Mouse (Mus musculus): ENCODE measurements around the gene Cenpe. TPM values are rescaled to one million over a fixed set of nuclear protein-coding genes. Genes with fewer than 3 reads are reported as not detected.

The Cenpe gene
- polyA plus RNA-seq, 1 experiment from 2014 or later = 7.5 TPM

- WGBS (ENCODE audit: missing documents) = 94% methylated on average over 10 of the region's 10 CpGs
- no peak overlapping the region for H3K27ac ChIP-seq
- peaks cover 22% of the 10 kb centered on the region for H3K36me3 ChIP-seq (ENCODE audit: inconsistent target)
- H3K4me3 ChIP-seq (ENCODE audit: inconsistent target) = no peak overlapping the region
- H3K79me2 ChIP-seq (ENCODE audit: inconsistent target) = no peaks in the 10 kb centered on the region
Observed at GRCm38 (mm10) chr3:135258919-135259318, 46.6 kb downstream of the Cenpe start.

DNA sequence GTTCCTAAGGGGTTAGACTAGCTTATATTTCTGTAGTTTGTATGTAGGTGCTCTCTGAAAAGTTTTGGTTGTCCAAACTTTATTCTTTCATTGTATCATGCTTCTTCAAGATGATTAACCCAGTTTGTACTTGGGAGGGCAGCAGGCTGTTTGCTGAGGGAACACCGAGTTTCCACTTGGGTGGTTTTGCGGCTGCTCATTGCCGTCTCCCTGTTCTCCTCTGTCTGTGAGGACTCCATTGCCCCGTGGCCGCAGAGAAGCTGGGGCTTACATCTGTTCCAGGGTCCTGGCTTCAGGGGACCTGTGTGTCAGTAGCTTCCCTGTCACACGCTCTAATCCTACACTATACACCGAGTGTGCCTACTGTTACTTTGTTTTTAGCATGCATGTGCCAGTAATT is 47.9 kb downstream of the Cenpe start:
- no peak overlapping the region for H3K4me3 ChIP-seq (ENCODE audit: inconsistent target)
- H3K27ac ChIP-seq = no peak overlapping the region
- H3K36me3 ChIP-seq (ENCODE audit: inconsistent target) = peaks cover 30% of the 10 kb centered on the region
- H3K79me2 ChIP-seq (ENCODE audit: inconsistent target) = no peaks in the 10 kb centered on the region
- WGBS (ENCODE audit: missing documents) = 94% methylated on average over 7 of the region's 7 CpGs

GRCm38 (mm10) chr3:135268616-135269015 is 56.3 kb downstream of the Cenpe start:
- no peaks in the 10 kb centered on the region for H3K79me2 ChIP-seq (ENCODE audit: inconsistent target)
- H3K36me3 ChIP-seq (ENCODE audit: inconsistent target) = peaks cover 11% of the 10 kb centered on the region
- 94% methylated on average over 5 of the region's 5 CpGs for WGBS (ENCODE audit: missing documents)
- H3K27ac ChIP-seq = no peak overlapping the region
- no peak overlapping the region for H3K4me3 ChIP-seq (ENCODE audit: inconsistent target)

- Histone ChIP-seq H3K4me3 (ENCODE audit: inconsistent target) (no peak overlapping the region), H3K79me2 (ENCODE audit: inconsistent target) (no peaks in the 10 kb centered on the region), H3K27ac (no peak overlapping the region), H3K36me3 (ENCODE audit: inconsistent target) (peaks cover 10% of the 10 kb centered on the region)
- WGBS (ENCODE audit: missing documents) = 97% methylated on average over 10 of the region's 10 CpGs
Observed at GRCm38 (mm10) chr3:135269391-135269990, 57.2 kb downstream of the Cenpe start.

GRCm38 (mm10) chr3:135272627-135273026 is 60.3 kb downstream of the Cenpe start:
- Histone ChIP-seq H3K4me3 (ENCODE audit: inconsistent target) (no peak overlapping the region), H3K36me3 (ENCODE audit: inconsistent target) (no peaks in the 10 kb centered on the region), H3K79me2 (ENCODE audit: inconsistent target) (no peaks in the 10 kb centered on the region), H3K27ac (no peak overlapping the region)
- 95% methylated on average over 12 of the region's 12 CpGs for WGBS (ENCODE audit: missing documents)

DNA sequence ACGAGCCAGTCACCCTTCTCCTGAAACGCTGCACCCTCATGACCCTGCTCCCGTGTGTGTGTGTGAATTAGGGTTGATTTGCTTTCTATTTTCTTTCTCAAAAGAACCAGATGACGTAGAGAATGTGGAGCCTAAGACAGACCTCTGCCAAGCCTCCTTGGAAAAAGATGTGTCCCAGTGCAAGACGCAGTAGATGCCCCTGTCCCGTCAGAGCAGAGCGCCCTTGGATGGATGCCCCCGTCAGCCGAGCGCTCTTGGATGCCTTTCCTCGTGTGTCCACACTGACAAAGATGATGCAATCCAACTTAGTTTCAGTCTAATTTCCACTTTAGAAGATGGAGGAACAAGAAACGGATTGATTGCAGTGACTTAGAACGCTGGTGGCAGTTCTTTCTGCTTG is 60.7 kb downstream of the Cenpe start:
- no peak overlapping the region for H3K4me3 ChIP-seq (ENCODE audit: inconsistent target)
- H3K27ac ChIP-seq = no peak overlapping the region
- H3K79me2 ChIP-seq (ENCODE audit: inconsistent target) = no peaks in the 10 kb centered on the region
- WGBS (ENCODE audit: missing documents) = 75% methylated on average over 13 of the region's 13 CpGs
- no peaks in the 10 kb centered on the region for H3K36me3 ChIP-seq (ENCODE audit: inconsistent target)

DNA sequence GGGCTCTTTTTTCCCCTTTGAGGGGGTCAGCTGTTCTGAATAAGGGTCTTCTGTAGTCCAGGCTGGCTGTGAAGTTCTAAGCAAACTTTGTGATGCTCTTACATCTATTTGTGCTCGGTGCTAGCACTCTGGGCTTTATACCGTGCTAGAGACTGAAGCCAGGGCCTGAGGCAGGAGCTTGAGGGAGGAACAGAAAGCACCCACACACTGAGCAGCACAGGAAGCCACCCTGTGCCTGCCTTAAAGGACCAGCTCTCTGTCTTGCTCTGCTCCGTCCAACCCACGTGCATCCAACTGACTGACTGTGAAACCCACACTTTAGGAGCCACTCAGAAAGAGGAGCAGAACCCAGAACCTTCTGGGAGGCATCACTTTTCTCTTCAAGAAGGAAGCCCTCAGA is 67.8 kb downstream of the Cenpe start:
- Histone ChIP-seq H3K79me2 (ENCODE audit: inconsistent target) (no peaks in the 10 kb centered on the region), H3K36me3 (ENCODE audit: inconsistent target) (no peaks in the 10 kb centered on the region)
- WGBS (ENCODE audit: missing documents) = 40% methylated on average over 4 of the region's 4 CpGs

DNA sequence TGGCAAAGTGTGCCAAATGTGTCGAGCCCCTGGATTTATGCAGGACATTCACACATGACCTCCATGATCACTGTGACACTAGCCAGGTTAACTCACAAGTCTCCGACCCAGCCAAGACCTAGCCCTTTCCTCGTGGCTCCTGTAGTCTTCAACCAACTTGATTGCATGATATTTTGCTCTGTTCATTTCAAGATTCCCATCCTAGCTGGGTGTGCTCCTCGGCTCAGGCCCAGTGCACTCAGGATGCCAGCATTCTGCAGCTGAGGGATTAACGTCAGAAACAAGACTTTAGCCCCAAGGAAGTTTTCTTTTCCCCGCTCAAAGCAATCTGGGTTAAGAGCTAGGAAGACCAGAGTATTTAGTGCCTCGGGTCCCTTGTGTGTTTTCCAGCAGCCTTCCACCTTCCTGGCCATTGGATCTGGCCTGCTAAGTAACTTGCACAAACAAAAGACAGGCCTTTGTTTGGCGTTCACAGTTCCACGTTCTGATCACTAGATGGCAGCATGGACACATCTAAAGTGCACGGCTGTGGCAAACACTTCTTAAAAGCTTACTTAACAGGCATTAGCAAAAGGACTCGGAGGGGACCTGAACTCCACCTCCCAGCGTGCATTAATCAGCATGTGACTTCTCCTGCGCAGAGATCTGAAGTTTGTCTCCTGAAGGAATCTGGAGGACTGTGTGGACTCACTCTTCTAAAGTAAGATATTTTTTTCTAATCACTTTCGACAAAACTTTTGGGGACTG is 68.5 kb downstream of the Cenpe start, which contains the start of gene Bdh2:
TSS of gene Bdh2 (plus strand) at position 553 of the 747 bp plus-strand sequence.
- Histone ChIP-seq H3K36me3 (ENCODE audit: inconsistent target) (no peaks in the 10 kb centered on the region), H3K4me3 (ENCODE audit: inconsistent target) (no peak within 1 kb of the TSS), H3K79me2 (ENCODE audit: inconsistent target) (no peaks in the 10 kb centered on the region), H3K27ac (no peak within 1 kb of the TSS)
- 32% methylated on average over 14 of the region's 14 CpGs for WGBS (ENCODE audit: missing documents)

More for the DNA sequence above, 67.8 kb downstream of the Cenpe start:
- H3K4me3 ChIP-seq (ENCODE audit: inconsistent target) = no peak overlapping the region
- no peak overlapping the region for H3K27ac ChIP-seq

DNA sequence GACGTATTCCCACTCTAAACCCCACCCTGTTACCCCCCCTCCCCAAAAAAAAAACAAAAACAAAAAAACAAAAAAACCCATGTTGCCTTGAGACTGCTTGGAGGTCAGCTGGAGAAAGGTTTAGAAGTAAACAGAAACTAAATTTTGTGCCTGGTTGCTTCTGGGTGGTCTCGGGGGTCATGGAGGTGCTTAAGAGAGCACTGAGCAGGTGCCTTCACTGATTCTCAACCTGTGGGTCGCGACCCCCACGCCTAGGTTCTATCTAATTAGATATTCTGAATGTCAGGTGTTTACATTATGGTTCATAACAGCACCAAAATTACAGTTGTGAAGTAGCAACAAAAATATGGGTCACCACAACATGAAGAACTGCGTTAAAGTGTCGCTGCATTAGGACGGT is 69.4 kb downstream of the Cenpe start:
- Histone ChIP-seq H3K79me2 (ENCODE audit: inconsistent target) (no peaks in the 10 kb centered on the region), H3K27ac (no peak overlapping the region), H3K4me3 (ENCODE audit: inconsistent target) (no peak overlapping the region), H3K36me3 (ENCODE audit: inconsistent target) (no peaks in the 10 kb centered on the region)
- 95% methylated on average over 7 of the region's 8 CpGs for WGBS (ENCODE audit: missing documents)

DNA sequence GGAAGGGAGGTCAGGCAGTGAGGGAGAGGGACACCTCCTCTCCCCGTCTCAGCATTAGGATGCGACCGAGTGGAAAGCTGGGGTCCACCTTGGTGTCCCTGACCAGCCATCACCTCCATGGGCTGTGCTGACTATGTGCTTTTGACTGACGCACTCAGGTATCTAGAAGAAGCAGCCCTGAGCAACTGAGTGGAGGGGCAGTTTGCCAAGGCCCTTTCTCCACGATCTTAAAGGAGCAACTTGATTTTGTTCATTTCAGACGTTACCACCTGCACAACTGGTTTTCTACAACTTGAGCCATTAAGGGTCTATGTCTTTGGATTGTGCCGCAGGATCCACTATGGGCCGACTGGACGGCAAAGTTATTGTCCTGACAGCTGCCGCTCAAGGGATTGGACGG is 72.9 kb downstream of the Cenpe start:
- H3K27ac ChIP-seq = no peak overlapping the region

GRCm38 (mm10) chr3:135285807-135286206 is 73.5 kb downstream of the Cenpe start:
- WGBS (ENCODE audit: missing documents) = 97% methylated on average over 2 of the region's 3 CpGs

More for the DNA sequence above, 72.9 kb downstream of the Cenpe start:
- Histone ChIP-seq H3K4me3 (ENCODE audit: inconsistent target) (no peak overlapping the region), H3K79me2 (ENCODE audit: inconsistent target) (no peaks in the 10 kb centered on the region), H3K36me3 (ENCODE audit: inconsistent target) (no peaks in the 10 kb centered on the region)
- 87% methylated on average over 11 of the region's 11 CpGs for WGBS (ENCODE audit: missing documents)

GRCm38 (mm10) chr3:135288138-135288750 is 75.9 kb downstream of the Cenpe start:
- H3K27ac ChIP-seq = no peak overlapping the region
- 87% methylated on average over 8 of the region's 8 CpGs for WGBS (ENCODE audit: missing documents)
- no peaks in the 10 kb centered on the region for H3K36me3 ChIP-seq (ENCODE audit: inconsistent target)
- H3K4me3 ChIP-seq (ENCODE audit: inconsistent target) = no peak overlapping the region
- no peaks in the 10 kb centered on the region for H3K79me2 ChIP-seq (ENCODE audit: inconsistent target)

More at GRCm38 (mm10) chr3:135285807-135286206, 73.5 kb downstream of the Cenpe start:
- H3K27ac ChIP-seq = no peak overlapping the region
- no peaks in the 10 kb centered on the region for H3K79me2 ChIP-seq (ENCODE audit: inconsistent target)
- no peak overlapping the region for H3K4me3 ChIP-seq (ENCODE audit: inconsistent target)
- no peaks in the 10 kb centered on the region for H3K36me3 ChIP-seq (ENCODE audit: inconsistent target)

DNA sequence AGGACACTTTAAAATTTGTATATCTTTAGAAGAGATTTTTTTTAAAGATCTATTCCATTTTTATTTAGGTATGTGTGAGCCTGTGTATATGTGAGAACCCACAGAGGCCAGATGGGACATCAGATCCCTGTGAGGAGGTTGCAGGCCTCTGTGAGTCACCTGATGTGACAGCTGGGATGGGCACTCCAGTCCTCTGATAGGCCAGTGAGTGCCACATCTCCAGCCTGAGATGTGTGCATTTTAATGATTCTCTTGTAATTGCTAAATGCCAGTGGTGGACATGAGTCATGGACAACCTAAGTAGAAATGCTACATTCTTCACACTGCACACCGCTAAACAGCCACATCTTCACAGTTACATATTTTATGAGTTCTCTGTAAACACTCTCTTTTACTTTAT is 76.8 kb downstream of the Cenpe start:
- Histone ChIP-seq H3K79me2 (ENCODE audit: inconsistent target) (no peaks in the 10 kb centered on the region), H3K4me3 (ENCODE audit: inconsistent target) (no peak overlapping the region), H3K36me3 (ENCODE audit: inconsistent target) (no peaks in the 10 kb centered on the region), H3K27ac (no peak overlapping the region)
- WGBS (ENCODE audit: missing documents) = 100% methylated on average over 1 of the region's 1 CpGs

DNA sequence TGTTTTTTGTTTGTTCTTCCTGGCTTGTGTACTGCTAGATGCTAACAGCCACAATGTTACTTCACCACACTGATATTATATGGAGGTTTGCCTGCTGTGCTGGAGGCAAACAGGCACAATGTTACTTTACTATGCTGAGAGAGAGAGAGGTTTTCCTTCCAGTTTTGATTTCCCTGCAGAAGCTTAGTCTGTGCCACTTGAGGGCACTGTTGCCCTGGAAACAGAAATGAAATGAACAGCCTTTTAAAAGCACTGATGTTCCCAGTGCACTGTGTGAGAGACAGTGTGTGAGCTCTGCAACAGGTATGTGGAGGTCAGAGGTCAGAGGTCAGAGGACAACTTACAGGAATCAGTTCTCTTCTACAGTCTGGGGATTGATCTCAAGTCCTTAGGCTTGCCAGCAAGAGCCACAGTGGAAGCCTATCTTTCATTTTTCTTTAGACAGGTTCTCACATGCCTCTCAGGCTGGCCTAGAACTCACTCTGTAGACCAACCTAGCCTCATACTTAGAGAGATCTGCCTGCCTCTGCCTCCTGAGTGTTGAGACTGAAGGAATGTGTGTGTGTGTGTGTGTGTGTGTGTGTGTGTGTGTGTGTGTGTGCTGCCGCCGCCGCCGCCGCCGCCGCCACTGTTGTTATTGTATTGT is 78.0 kb downstream of the Cenpe start:
- no peaks in the 10 kb centered on the region for H3K79me2 ChIP-seq (ENCODE audit: inconsistent target)
- WGBS (ENCODE audit: missing documents) = no CpG with 5 or more reads among the region's 7 CpGs
- H3K36me3 ChIP-seq (ENCODE audit: inconsistent target) = no peaks in the 10 kb centered on the region
- H3K27ac ChIP-seq = no peak overlapping the region
- no peak overlapping the region for H3K4me3 ChIP-seq (ENCODE audit: inconsistent target)

DNA sequence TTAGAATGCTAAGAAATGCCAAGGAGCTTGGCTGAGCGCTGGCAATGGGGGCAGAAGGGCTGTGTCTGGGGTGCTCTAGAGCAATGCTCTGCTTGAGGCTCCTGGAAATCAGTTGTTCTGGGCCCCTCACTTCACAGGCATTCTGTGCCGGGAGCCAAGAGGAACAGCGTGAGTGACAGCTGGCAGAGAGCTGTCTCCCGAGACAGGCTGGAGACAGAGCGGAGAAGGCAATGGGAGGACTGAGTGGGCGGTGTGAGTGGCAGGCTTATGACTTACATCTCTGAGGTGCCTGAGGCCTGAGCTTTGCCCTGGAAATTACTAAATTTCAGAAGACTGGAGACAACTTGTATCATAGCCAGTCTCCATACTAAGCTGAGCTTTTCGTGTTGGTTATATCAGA is 81.4 kb downstream of the Cenpe start:
- Histone ChIP-seq H3K36me3 (ENCODE audit: inconsistent target) (no peaks in the 10 kb centered on the region), H3K4me3 (ENCODE audit: inconsistent target) (no peak overlapping the region), H3K79me2 (ENCODE audit: inconsistent target) (no peaks in the 10 kb centered on the region), H3K27ac (no peak overlapping the region)
- WGBS (ENCODE audit: missing documents) = 93% methylated on average over 7 of the region's 7 CpGs
